Mouse (Mus musculus) embryonic facial prominence, embryonic 13.5 days (tissue): ENCODE results near the gene Pikfyve. TPM values are rescaled to one million over a fixed set of nuclear protein-coding genes. Genes with fewer than 3 reads are reported as not detected.
A peak's percentile ranks its signal among the peaks of the same experiment; 100 is the strongest.
"Not testable (repeated sequence)": the region's sequence is repeated elsewhere in the genome, so short reads cannot be mapped to it uniquely, and the experiment has no call there.

Source experiments
- ATAC-seq: fragments of 200-750 bp; cut with Nextera tagmentation; 2 replicates; pipeline ENCODE4 v1.8.0; 2017; ENCODE audit warnings: low read depth; ENCODE audit not compliant: insufficient number of reproducible peaks, insufficient read depth, low FRiP score, low TSS enrichment
- H3K27ac ChIP-seq: fragments of 300-500 bp; sonication (generic); 2 replicates; pipeline ENCODE4 v1.5.1; 2015; ENCODE audit warnings: moderate library complexity, mild to moderate bottlenecking, inconsistent platforms
- H3K27me3 ChIP-seq: fragments of 300-500 bp; sonication (generic); 2 replicates; pipeline ENCODE4 v1.6.1; 2015; ENCODE audit warnings: mild to moderate bottlenecking, inconsistent platforms
- H3K36me3 ChIP-seq: fragments of 300-500 bp; sonication (generic); 2 replicates; pipeline ENCODE4 v1.6.1; 2015; ENCODE audit warnings: mild to moderate bottlenecking, inconsistent platforms
- H3K4me1 ChIP-seq: fragments of 300-500 bp; sonication (generic); 2 replicates; pipeline ENCODE4 v1.6.1; 2015; ENCODE audit warnings: inconsistent platforms
- H3K4me2 ChIP-seq: fragments of 300-500 bp; sonication (generic); 2 replicates; pipeline ENCODE4 v1.6.1; 2015; ENCODE audit warnings: moderate library complexity, mild to moderate bottlenecking, inconsistent platforms
- H3K4me3 ChIP-seq: fragments of 300-500 bp; sonication (generic); 2 replicates; pipeline ENCODE4 v1.5.1; 2015; ENCODE audit warnings: mild to moderate bottlenecking, inconsistent platforms
- H3K9ac ChIP-seq: fragments of 300-500 bp; sonication (generic); 2 replicates; pipeline ENCODE4 v1.6.1; 2015; ENCODE audit warnings: mild to moderate bottlenecking, inconsistent platforms
- H3K9me3 ChIP-seq: fragments of 300-500 bp; sonication (generic); 2 replicates; pipeline ENCODE4 v1.6.1; 2016; ENCODE audit warnings: inconsistent platforms
- WGBS: fragments of 180-500 bp; shearing (Covaris S2); methylation state at CpG from one replicate; pipeline ENCODE4 v1.1.7; 2015; ENCODE audit warnings: mixed read lengths; 5-methylcytosine and 5-hydroxymethylcytosine counted together
- polyA plus RNA-seq: library from polyadenylated mRNA; unstranded; fragments of >200 nt; fragmentation: Nextera tagmentation; extraction: Ambion mirVana; gene quantifications from 2 replicates; pipeline ENCODE4 v1.2.1, GENCODE M21; 2015

Gene Pikfyve
- polyA plus RNA-seq, 1 experiment from 2014 or later = 11.2 TPM

GRCm38 (mm10) chr1:65229768-65230167 is 43.3 kb downstream of the Pikfyve start:
- not testable (repeated sequence) for ATAC-seq, H3K27ac ChIP-seq, H3K4me1 ChIP-seq, H3K4me2 ChIP-seq, H3K4me3 ChIP-seq, H3K9ac ChIP-seq, H3K27me3 ChIP-seq, H3K9me3 ChIP-seq
- 88% methylated on average over 3 of the region's 3 CpGs for WGBS
- H3K36me3 ChIP-seq = peaks cover 22% of the 10 kb centered on the region

DNA sequence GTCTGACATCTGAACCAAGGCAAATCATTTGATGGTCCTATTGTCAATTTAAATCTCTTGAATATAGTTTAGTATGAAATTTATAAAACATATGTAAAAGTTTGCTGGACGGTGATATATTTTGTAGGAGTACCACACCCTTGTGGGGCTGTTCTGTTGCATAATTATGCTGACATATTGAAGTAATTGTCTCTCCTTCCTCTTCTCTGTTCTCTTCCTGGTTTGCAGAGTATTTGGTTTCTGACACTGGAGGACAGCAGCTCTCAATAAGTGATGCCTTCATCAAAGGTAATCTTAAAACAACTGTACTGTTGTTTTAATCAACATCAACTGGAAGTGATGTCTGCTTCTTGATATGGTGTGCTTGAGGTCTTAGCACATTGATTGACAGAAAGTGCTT is 44.1 kb downstream of the Pikfyve start:
- 44% methylated on average over 1 of the region's 1 CpGs for WGBS
- no peak overlapping the region for H3K9ac ChIP-seq

DNA sequence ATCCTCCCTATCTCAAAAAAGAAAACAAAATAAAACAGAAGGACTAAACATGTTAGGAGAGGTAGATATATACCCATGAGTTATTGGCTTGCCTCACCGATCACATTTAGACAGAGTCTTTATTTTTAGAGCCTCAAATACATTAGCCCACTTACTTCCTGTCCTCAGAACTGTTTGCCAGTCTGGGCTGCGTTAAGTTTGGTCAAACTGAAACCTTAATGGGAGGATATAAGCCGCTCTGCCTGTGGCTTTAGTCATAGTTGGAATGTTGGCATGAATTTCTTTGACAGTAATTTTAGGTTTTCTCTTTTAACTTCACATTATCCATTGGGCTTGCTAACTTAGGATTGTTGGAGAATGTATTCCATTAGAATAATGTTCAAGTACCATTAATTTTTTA is 51.2 kb downstream of the Pikfyve start:
- 71% methylated on average over 3 of the region's 3 CpGs for WGBS
- ATAC-seq = no peak
- no peak overlapping the region for H3K27ac ChIP-seq

More for the DNA sequence above, 44.1 kb downstream of the Pikfyve start:
- Histone ChIP-seq H3K4me2 (no peak overlapping the region), H3K27ac (no peak overlapping the region), H3K4me1 (no peaks in the 10 kb centered on the region), H3K4me3 (no peak overlapping the region), H3K27me3 (no peaks in the 10 kb centered on the region), H3K36me3 (peaks cover 28% of the 10 kb centered on the region), H3K9me3 (no peaks in the 10 kb centered on the region)
- ATAC-seq = no peak

DNA sequence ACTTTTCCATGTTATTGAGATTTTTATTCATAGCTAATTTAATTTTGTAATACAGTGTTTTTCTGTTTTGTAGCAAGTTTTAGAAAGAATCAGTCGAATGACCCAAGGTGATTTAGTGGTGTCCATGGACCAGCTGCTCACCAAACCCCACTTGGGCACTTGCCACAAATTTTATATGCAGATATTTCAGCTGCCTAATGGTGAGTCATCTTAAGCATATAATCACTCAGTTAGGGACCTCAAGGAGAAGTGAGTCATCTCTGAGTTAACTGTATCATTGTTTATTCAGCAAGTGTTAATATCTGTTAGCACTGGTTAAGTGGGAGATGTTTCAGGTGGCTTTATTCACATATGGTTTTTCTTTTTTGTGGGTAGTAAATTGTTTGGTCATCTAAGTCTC is 59.2 kb downstream of the Pikfyve start:
- no peak for ATAC-seq
- WGBS = 88% methylated on average over 1 of the region's 1 CpGs
- H3K4me2 ChIP-seq = no peak overlapping the region
- H3K27ac ChIP-seq = no peak overlapping the region
- H3K9me3 ChIP-seq = no peaks in the 10 kb centered on the region
- peaks cover 31% of the 10 kb centered on the region for H3K36me3 ChIP-seq
- no peaks in the 10 kb centered on the region for H3K4me1 ChIP-seq
- no peaks in the 10 kb centered on the region for H3K27me3 ChIP-seq
- no peak overlapping the region for H3K9ac ChIP-seq
- no peak overlapping the region for H3K4me3 ChIP-seq

More for the DNA sequence above, 51.2 kb downstream of the Pikfyve start:
- H3K4me1 ChIP-seq = no peaks in the 10 kb centered on the region
- H3K9me3 ChIP-seq = no peaks in the 10 kb centered on the region
- H3K4me2 ChIP-seq = no peak overlapping the region
- H3K36me3 ChIP-seq = peaks cover 33% of the 10 kb centered on the region
- H3K27me3 ChIP-seq = no peaks in the 10 kb centered on the region
- H3K9ac ChIP-seq = no peak overlapping the region
- H3K4me3 ChIP-seq = no peak overlapping the region

- WGBS = 81% methylated on average over 3 of the region's 3 CpGs
- no peak overlapping the region for H3K4me3 ChIP-seq
- no peak for ATAC-seq
- no peaks in the 10 kb centered on the region for H3K4me1 ChIP-seq
- no peaks in the 10 kb centered on the region for H3K9me3 ChIP-seq
- no peak overlapping the region for H3K4me2 ChIP-seq
- no peaks in the 10 kb centered on the region for H3K27me3 ChIP-seq
- H3K27ac ChIP-seq = no peak overlapping the region
- peaks cover 3% of the 10 kb centered on the region; the same call in 1 of the 2 replicates for H3K36me3 ChIP-seq
- H3K9ac ChIP-seq = no peak overlapping the region
These were observed 94.0 kb downstream of the Pikfyve start for GRCm38 (mm10) chr1:65280461-65280860.

GRCm38 (mm10) chr1:65281756-65282155 is 95.3 kb downstream of the Pikfyve start, which contains the start of gene Pth2r:
Gene Pth2r (plus strand): TSS chr1:65282056.
- no peak within 1 kb of the TSS for H3K4me3 ChIP-seq
- no peak within 1 kb of the TSS for H3K27ac ChIP-seq
- H3K36me3 ChIP-seq = peaks cover 2% of the 10 kb centered on the region; the same call in 1 of the 2 replicates
- H3K9me3 ChIP-seq = no peaks in the 10 kb centered on the region
- 85% methylated on average over 6 of the region's 6 CpGs for WGBS
- H3K4me2 ChIP-seq = no peak within 1 kb of the TSS
- ATAC-seq = no peak
- H3K4me1 ChIP-seq = no peaks in the 10 kb centered on the region
- H3K27me3 ChIP-seq = no peaks in the 10 kb centered on the region
- no peak within 1 kb of the TSS for H3K9ac ChIP-seq

DNA sequence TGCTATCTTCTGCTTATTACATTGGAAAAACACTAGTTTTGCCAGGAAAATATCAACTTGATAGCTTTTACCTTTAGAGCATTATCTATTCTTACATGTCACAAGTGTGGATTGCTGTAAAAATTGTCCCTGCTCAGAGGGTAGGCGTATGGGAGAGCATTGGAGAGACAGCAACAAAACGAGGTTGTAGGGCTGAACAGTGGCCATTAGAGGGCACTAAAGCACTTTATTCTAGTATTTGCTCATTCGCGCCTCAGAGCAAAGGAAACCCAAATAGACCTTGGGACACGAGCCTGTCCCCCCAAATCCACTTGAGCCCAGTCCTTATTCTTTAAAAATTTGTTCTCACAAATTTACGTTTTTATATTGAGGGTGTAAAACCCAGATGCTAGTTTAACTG is 96.3 kb downstream of the Pikfyve start:
- no peak for ATAC-seq
- Histone ChIP-seq H3K27me3 (no peaks in the 10 kb centered on the region), H3K9ac (no peak overlapping the region), H3K4me3 (no peak overlapping the region), H3K27ac (no peak overlapping the region), H3K4me2 (no peak overlapping the region), H3K36me3 (no peaks in the 10 kb centered on the region), H3K4me1 (no peaks in the 10 kb centered on the region), H3K9me3 (no peaks in the 10 kb centered on the region)
- 8% methylated on average over 6 of the region's 6 CpGs for WGBS

- no peaks in the 10 kb centered on the region for H3K36me3 ChIP-seq
- no peak overlapping the region for H3K9ac ChIP-seq
- H3K4me3 ChIP-seq = no peak overlapping the region
- H3K4me2 ChIP-seq = no peak overlapping the region
- ATAC-seq = no peak
- no peak overlapping the region for H3K27ac ChIP-seq
- no peaks in the 10 kb centered on the region for H3K9me3 ChIP-seq
- peaks cover 20% of the 10 kb centered on the region for H3K27me3 ChIP-seq
- peaks cover 9% of the 10 kb centered on the region for H3K4me1 ChIP-seq
- 65% methylated on average over 3 of the region's 3 CpGs for WGBS
These were observed 122.0 kb downstream of the Pikfyve start for GRCm38 (mm10) chr1:65308476-65308875.

GRCm38 (mm10) chr1:65311214-65311933 is 124.9 kb downstream of the Pikfyve start:
- peak overlapping the region; percentile 43 for H3K4me3 ChIP-seq
- H3K36me3 ChIP-seq = no peaks in the 10 kb centered on the region
- H3K27me3 ChIP-seq = peaks cover 20% of the 10 kb centered on the region
- H3K4me2 ChIP-seq = peak overlapping the region; percentile 81
- under 1% methylated on average over 29 of the region's 29 CpGs for WGBS
- peak overlapping the region; percentile 59 for H3K9ac ChIP-seq
- no peaks in the 10 kb centered on the region for H3K9me3 ChIP-seq
- H3K27ac ChIP-seq = no peak overlapping the region
- peaks cover 9% of the 10 kb centered on the region for H3K4me1 ChIP-seq
- no peak; the same call in 1 of the 2 replicates for ATAC-seq

DNA sequence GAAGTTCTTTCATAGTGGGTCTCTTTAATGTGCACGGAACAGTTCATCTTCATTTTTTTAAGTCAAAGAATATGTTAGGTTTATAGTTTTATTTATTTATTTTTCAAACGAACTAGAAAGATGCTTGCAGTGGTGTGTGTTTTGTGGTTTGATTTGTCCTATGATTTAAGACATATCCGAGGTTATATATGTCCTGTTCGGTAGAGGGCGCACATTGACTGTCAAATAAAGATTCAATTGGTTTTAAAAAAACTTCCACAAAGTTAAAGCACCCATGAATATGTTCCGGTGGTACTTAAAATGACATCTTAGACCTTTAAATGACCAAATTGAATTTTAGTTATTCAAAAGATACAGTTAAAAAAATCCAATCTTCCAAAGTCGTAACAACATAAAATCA is 125.6 kb downstream of the Pikfyve start:
- Histone ChIP-seq H3K27me3 (peaks cover 20% of the 10 kb centered on the region), H3K27ac (no peak overlapping the region), H3K9ac (no peak overlapping the region), H3K4me3 (peak overlapping the region; percentile 43), H3K36me3 (no peaks in the 10 kb centered on the region), H3K9me3 (no peaks in the 10 kb centered on the region), H3K4me2 (peak overlapping the region; percentile 81), H3K4me1 (peaks cover 9% of the 10 kb centered on the region)
- no peak for ATAC-seq
- 10% methylated on average over 7 of the region's 7 CpGs for WGBS

GRCm38 (mm10) chr1:65312896-65313295 is 126.4 kb downstream of the Pikfyve start:
- Histone ChIP-seq H3K4me1 (peaks cover 9% of the 10 kb centered on the region), H3K27ac (no peak overlapping the region), H3K4me3 (no peak overlapping the region), H3K9ac (no peak overlapping the region), H3K36me3 (no peaks in the 10 kb centered on the region), H3K4me2 (no peak overlapping the region), H3K9me3 (no peaks in the 10 kb centered on the region), H3K27me3 (peaks cover 20% of the 10 kb centered on the region)
- 68% methylated on average over 2 of the region's 2 CpGs for WGBS
- no peak for ATAC-seq
